Mouse (Mus musculus) C2C12 (cell line): ENCODE measurements around the gene Phf8.

Source experiments
- CTCF ChIP-seq: IDR thresholded peaks from one replicate; pipeline ENCODE4 v1.5.1; 2011; ENCODE audit not compliant: control insufficient read depth, insufficient read depth, insufficient read length
- FOSL1 ChIP-seq: IDR thresholded peaks from one replicate; pipeline ENCODE4 v1.8.0; 2011; ENCODE audit warnings: mild to moderate bottlenecking, low read length; ENCODE audit not compliant: poor library complexity, insufficient read depth, severe bottlenecking
- MAX ChIP-seq: IDR thresholded peaks from one replicate; pipeline ENCODE4 v1.6.1; 2011; ENCODE audit warnings: mild to moderate bottlenecking, control low read depth
- MYOD1 ChIP-seq: IDR thresholded peaks from one replicate; pipeline ENCODE4 v1.6.1; 2011; ENCODE audit warnings: low read depth; ENCODE audit not compliant: control insufficient read depth, insufficient read length

DNA sequence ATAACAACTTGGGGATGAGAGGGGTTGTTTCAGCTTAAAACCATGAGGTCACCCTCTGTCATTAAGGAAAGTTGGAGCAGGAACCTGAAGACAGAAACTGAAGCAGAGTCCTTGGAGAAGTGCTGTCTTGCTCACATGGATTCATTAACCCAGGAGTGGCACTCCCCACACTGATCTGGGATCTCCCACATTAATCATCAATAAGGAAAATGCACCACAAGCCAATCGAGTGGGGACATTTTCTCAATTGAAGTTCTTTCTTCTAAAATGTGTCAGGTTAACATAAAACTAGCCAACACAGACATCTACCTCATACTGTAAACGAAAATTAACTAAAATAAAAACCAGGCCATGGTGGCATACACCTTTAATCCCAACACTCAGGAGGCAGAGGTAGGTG is 122.9 kb downstream of the Phf8 start:
- TF ChIP-seq MYOD1 (no peak), MAX (no peak), CTCF (no peak), FOSL1 (no peak)
